Mouse (Mus musculus) liver, embryonic 12.5 days (tissue): ENCODE measurements around the gene Atxn7l1. TPM values are rescaled to one million over a fixed set of nuclear protein-coding genes. Genes with fewer than 3 reads are reported as not detected.

Experiments used
- ATAC-seq: fragments of 200-750 bp; cut with Nextera tagmentation; 2 replicates; pipeline ENCODE4 v1.8.0; 2017; ENCODE audit warnings: moderate number of reproducible peaks, mild to moderate bottlenecking, moderate library complexity
- H3K27ac ChIP-seq: fragments of 300-500 bp; sonication (generic); 2 replicates; pipeline ENCODE4 v1.5.1; 2016; ENCODE audit warnings: mild to moderate bottlenecking
- H3K27me3 ChIP-seq: fragments of 300-500 bp; sonication (generic); replicated peaks from 2 replicates; pipeline ENCODE4 v1.6.1; 2016; ENCODE audit warnings: mild to moderate bottlenecking, moderate library complexity
- H3K36me3 ChIP-seq: fragments of 300-500 bp; sonication (generic); 2 replicates; pipeline ENCODE4 v1.6.1; 2016; ENCODE audit warnings: mild to moderate bottlenecking, moderate library complexity
- H3K4me1 ChIP-seq: fragments of 300-500 bp; sonication (generic); 2 replicates; pipeline ENCODE4 v1.6.1; 2016
- H3K4me2 ChIP-seq: fragments of 300-500 bp; sonication (generic); 2 replicates; pipeline ENCODE4 v1.6.1; 2016; ENCODE audit warnings: mild to moderate bottlenecking, moderate library complexity
- H3K4me3 ChIP-seq: fragments of 300-500 bp; sonication (generic); 2 replicates; pipeline ENCODE4 v1.5.1; 2016; ENCODE audit warnings: mild to moderate bottlenecking, moderate library complexity
- H3K9ac ChIP-seq: fragments of 300-500 bp; sonication (generic); 2 replicates; pipeline ENCODE4 v1.6.1; 2016; ENCODE audit warnings: mild to moderate bottlenecking, moderate library complexity
- H3K9me3 ChIP-seq: fragments of 300-500 bp; sonication (generic); replicated peaks from 2 replicates; pipeline ENCODE4 v1.6.1; 2016; ENCODE audit warnings: mild to moderate bottlenecking, moderate library complexity
- WGBS: fragments of 180-500 bp; shearing (Covaris S2); methylation state at CpG from one replicate; pipeline ENCODE4 v1.1.7; 2016; ENCODE audit not compliant: insufficient replicate concordance; 5-methylcytosine and 5-hydroxymethylcytosine counted together
- polyA plus RNA-seq: library from polyadenylated mRNA; unstranded; fragments of >200 nt; fragmentation: Nextera tagmentation; extraction: Ambion mirVana; gene quantifications from 2 replicates; pipeline ENCODE4 v1.2.1, GENCODE M21; 2016

The Atxn7l1 gene
- polyA plus RNA-seq, 1 experiment from 2014 or later: 16.9 TPM

DNA sequence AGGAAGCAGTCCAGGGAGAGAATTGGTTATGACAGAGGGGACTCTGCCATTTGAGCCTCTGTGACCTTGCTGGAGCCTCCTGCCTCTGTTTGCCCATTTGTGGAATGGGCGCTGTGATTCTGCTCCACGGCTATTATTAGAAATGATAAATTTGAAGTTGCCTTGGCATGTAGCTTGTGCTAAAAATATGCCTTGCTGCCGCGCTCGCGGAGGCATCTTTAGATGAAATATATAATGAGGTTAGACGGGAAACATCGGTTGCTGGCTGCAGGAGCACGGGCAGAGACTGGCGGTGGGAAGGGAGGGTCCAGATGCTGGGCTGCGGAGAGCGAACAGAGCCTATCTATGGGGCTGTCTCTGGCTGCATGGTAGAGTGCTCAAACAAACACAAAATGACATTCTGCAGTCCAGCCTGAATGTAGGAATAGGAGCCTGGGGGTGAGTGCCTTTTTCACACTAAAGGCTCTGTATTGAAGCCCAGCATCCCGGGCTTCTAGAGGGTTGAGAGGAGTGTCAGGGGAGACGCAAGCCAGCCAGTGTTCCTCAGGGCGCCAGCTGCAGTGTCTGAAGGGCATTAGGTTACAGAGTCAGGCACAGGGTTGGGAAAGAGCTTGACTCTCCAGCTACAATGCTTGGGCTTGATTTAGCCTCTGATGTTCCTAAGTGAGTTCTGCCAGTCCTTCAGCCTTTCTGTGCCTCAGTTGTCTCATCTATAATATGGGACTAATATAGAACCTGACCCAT lies 96.8 kb downstream of the Atxn7l1 start:
- no peaks in the 10 kb centered on the region for H3K9me3 ChIP-seq
- H3K4me3 ChIP-seq: no peak overlapping the region
- H3K27me3 ChIP-seq: no peaks in the 10 kb centered on the region
- no peak for ATAC-seq
- WGBS: 72% methylated on average over 15 of the region's 15 CpGs
- H3K4me1 ChIP-seq: 0 out of 2 replicates have a peak, but pooled peaks cover 7% of the 10 kb centered on the region
- H3K27ac ChIP-seq: no peak overlapping the region
- no peak overlapping the region for H3K4me2 ChIP-seq
- no peak overlapping the region for H3K9ac ChIP-seq
- H3K36me3 ChIP-seq: peaks cover 3% of the 10 kb centered on the region; the same call in 1 of the 2 replicates

DNA sequence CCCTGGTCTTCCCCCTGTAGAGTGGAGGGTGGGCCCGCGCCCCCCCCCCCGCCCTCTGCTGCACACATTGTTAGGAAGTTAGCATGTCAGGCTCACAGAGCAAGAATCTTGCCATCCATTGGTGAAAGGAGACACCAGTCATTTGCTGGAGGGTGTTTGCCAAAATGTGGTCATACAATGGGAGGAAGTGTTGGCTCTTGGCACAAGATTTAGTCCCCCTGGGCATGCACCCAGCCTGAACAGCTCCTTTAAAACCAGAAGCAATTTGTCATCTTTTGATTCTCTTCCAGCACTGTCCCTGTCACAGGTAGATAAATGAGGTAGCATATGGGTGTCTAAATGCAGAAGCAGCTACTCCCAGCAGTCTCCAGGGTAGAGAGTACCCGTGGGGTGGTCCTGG lies 98.0 kb downstream of the Atxn7l1 start:
- WGBS: 67% methylated on average over 4 of the region's 4 CpGs
- no peaks in the 10 kb centered on the region for H3K27me3 ChIP-seq
- H3K9ac ChIP-seq: no peak overlapping the region
- H3K36me3 ChIP-seq: peaks cover 12% of the 10 kb centered on the region
- H3K4me2 ChIP-seq: no peak overlapping the region
- no peak overlapping the region for H3K4me3 ChIP-seq
- H3K27ac ChIP-seq: peak overlapping the region; percentile 42; the same call in 1 of the 2 replicates
- H3K9me3 ChIP-seq: no peaks in the 10 kb centered on the region
- 0 out of 2 replicates have a peak, but pooled peaks cover 7% of the 10 kb centered on the region for H3K4me1 ChIP-seq
- ATAC-seq: no peak

DNA sequence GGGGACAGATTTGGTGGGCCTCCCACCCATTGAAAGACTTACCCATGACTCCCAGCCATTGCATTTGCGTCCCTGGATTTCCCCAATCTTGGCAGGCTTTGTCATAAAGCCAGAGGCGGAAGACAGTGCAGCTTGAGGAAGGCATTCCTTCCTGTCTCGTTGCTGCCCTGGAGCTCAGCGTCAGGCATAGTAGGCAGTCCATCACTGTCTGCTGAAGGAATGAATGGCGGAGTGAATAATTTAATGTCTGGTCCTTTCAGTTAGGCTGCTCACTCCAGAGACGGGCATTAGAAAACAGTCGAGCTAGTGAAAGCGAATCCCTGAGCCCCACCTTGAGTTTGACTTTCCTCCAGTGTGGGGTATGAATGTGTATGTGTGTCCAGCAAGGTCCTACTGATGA lies 99.4 kb downstream of the Atxn7l1 start:
- H3K36me3 ChIP-seq: peaks cover 12% of the 10 kb centered on the region
- no peaks in the 10 kb centered on the region for H3K9me3 ChIP-seq
- 74% methylated on average over 8 of the region's 8 CpGs for WGBS
- no peak for ATAC-seq
- no peak overlapping the region for H3K27ac ChIP-seq
- no peak overlapping the region for H3K4me2 ChIP-seq
- H3K4me1 ChIP-seq: 0 out of 2 replicates have a peak, but pooled peaks cover 7% of the 10 kb centered on the region
- no peak overlapping the region for H3K9ac ChIP-seq
- H3K27me3 ChIP-seq: no peaks in the 10 kb centered on the region
- H3K4me3 ChIP-seq: no peak overlapping the region

DNA sequence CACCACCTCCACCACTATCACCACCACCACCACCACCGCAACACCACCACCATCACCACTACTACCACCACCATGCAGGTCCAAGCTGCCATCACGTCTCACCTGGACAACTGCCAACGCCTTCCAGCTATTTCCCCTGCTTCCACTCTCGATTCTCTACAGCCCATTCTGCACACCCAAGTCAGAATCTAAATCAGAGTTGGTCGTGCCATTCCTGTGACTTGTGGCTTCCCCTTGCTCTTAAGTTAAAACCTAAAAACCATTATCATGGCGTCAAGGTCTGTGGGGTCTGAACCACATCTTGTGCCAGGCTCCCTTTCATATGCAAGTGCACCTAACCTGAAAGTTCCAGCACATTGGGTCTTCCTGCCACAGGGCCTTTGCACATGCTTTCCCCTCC lies 102.7 kb downstream of the Atxn7l1 start:
- no peak for ATAC-seq
- 77% methylated on average over 6 of the region's 6 CpGs for WGBS
- Histone ChIP-seq H3K27ac (no peak overlapping the region), H3K4me2 (no peak overlapping the region), H3K27me3 (no peaks in the 10 kb centered on the region), H3K9ac (no peak overlapping the region), H3K9me3 (no peaks in the 10 kb centered on the region), H3K4me1 (0 out of 2 replicates have a peak, but pooled peaks cover 5% of the 10 kb centered on the region), H3K4me3 (no peak overlapping the region), H3K36me3 (peaks cover 12% of the 10 kb centered on the region)

DNA sequence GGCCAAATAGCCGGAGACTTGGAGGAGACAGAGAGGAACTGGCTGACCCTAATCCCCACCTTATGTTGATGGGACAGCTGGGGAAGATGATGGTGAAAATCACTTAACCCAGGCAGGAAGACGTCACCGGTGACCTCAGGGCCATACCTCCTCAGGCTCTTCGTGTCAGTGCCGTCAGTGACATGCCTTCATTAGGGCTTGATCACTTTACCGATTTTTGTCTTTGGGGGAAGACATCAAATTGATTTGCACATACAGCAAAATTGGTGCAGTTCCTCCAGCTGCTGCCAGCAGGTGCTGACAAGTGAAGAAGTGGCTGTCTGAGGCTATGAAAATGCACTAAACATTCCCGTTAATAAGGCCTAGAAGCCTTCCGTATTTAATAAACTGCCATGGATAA lies 103.9 kb downstream of the Atxn7l1 start:
- H3K36me3 ChIP-seq: peaks cover 12% of the 10 kb centered on the region

DNA sequence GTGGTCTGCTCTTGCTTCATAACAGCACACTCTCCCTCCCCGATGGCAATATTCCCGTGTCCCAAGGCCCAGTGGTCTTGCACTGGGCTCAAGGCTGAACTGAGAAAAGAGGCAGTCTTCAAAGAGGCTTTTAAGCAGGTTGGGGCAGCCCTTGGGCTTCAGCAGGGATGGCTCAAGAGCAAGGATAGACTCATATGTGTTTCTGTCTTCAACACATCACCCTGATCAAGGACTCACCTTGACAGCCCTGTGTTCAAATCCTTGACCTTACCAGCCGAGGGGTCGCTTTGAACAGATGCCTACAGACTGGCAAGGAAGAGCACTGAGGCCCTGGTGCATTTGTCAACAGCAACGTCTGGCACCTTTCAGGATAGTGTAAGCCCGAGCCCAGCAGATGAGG lies 105.1 kb downstream of the Atxn7l1 start:
- 66% methylated on average over 6 of the region's 6 CpGs for WGBS

More for the DNA sequence above, 103.9 kb downstream of the Atxn7l1 start:
- H3K27me3 ChIP-seq: no peaks in the 10 kb centered on the region
- no peaks in the 10 kb centered on the region for H3K9me3 ChIP-seq
- no peak overlapping the region for H3K4me2 ChIP-seq
- H3K27ac ChIP-seq: no peak overlapping the region
- no peak for ATAC-seq
- 84% methylated on average over 8 of the region's 8 CpGs for WGBS
- H3K4me3 ChIP-seq: no peak overlapping the region
- H3K4me1 ChIP-seq: no peaks in the 10 kb centered on the region
- H3K9ac ChIP-seq: no peak overlapping the region

DNA sequence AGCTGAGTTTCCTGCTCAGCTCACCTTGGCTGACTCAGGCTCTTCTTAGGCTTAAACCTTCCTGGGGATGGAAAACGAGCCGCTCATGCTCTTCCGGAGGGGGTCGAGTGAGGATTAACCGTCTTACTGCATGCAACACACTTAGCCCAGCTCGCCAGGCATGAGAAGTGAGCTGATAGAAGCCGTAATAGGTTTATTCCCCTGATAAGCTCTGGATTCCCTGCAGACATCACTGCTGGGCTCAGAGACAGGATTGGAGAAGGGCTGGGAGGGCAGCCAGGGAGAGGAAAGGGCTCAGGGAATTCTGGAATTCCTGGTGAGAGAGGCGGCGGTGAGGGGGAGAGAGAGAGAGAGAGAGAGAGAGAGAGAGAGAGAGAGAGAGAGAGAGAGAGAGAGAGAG lies 105.7 kb downstream of the Atxn7l1 start:
- Histone ChIP-seq H3K9me3 (no peaks in the 10 kb centered on the region), H3K4me2 (no peak overlapping the region), H3K4me1 (no peaks in the 10 kb centered on the region), H3K4me3 (no peak overlapping the region), H3K27me3 (no peaks in the 10 kb centered on the region), H3K9ac (no peak overlapping the region), H3K27ac (no peak overlapping the region), H3K36me3 (peaks cover 12% of the 10 kb centered on the region)
- 59% methylated on average over 9 of the region's 9 CpGs for WGBS
- no peak for ATAC-seq

More for the DNA sequence above, 105.1 kb downstream of the Atxn7l1 start:
- H3K27me3 ChIP-seq: no peaks in the 10 kb centered on the region
- H3K4me2 ChIP-seq: no peak overlapping the region
- no peaks in the 10 kb centered on the region for H3K9me3 ChIP-seq
- no peak for ATAC-seq
- H3K4me3 ChIP-seq: no peak overlapping the region
- H3K36me3 ChIP-seq: peaks cover 12% of the 10 kb centered on the region
- H3K9ac ChIP-seq: no peak overlapping the region
- H3K27ac ChIP-seq: no peak overlapping the region
- H3K4me1 ChIP-seq: no peaks in the 10 kb centered on the region

DNA sequence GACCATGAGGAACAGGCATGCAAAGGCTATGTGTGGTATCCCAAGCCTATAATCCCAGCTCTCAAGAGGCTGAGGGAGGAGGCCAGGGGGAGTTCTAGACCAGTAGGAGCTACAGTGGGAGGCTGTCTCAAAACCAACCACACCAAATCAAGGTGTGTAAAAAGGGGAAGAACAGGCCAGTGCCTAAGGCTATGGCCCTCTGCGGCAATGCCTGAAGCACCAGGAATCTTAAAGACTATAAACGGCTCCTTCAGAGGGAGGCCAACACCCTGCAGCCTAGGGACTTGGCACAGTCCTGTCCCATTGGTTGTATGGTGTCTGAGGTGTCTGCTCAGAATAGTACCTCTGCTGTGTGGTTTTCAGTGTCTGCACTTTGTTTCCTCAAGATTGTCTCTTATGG lies 107.8 kb downstream of the Atxn7l1 start:
- H3K27me3 ChIP-seq: no peaks in the 10 kb centered on the region
- ATAC-seq: no peak
- H3K4me2 ChIP-seq: no peak overlapping the region
- no peak overlapping the region for H3K27ac ChIP-seq
- no peaks in the 10 kb centered on the region for H3K9me3 ChIP-seq
- peaks cover 9% of the 10 kb centered on the region for H3K36me3 ChIP-seq
- no peaks in the 10 kb centered on the region for H3K4me1 ChIP-seq
- H3K4me3 ChIP-seq: no peak overlapping the region
- 80% methylated on average over 2 of the region's 2 CpGs for WGBS
- H3K9ac ChIP-seq: no peak overlapping the region

DNA sequence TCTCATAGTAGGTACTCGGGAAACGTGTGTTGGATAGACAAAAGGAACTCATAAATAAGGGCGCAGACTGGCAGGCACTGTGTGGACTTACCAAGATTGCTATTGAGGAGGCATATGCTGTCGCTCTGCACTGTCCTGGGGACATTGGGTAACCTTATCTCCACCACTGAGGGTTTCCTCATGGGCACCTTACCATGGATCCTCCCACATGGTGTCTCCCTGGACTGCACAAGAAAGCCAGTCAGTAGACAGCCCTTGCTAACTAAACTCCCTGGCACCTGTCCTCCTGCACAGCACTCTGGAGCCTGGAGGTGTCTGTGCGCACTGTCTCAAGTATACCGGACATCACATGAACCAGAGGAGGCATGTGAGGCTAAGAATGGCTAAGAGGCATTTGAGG lies 108.9 kb downstream of the Atxn7l1 start:
- Histone ChIP-seq H3K9me3 (no peaks in the 10 kb centered on the region), H3K27me3 (no peaks in the 10 kb centered on the region), H3K4me1 (no peaks in the 10 kb centered on the region), H3K4me2 (no peak overlapping the region), H3K9ac (no peak overlapping the region), H3K4me3 (no peak overlapping the region), H3K36me3 (peaks cover 7% of the 10 kb centered on the region; the same call in 1 of the 2 replicates), H3K27ac (no peak overlapping the region)
- WGBS: 81% methylated on average over 6 of the region's 6 CpGs
- no peak for ATAC-seq

DNA sequence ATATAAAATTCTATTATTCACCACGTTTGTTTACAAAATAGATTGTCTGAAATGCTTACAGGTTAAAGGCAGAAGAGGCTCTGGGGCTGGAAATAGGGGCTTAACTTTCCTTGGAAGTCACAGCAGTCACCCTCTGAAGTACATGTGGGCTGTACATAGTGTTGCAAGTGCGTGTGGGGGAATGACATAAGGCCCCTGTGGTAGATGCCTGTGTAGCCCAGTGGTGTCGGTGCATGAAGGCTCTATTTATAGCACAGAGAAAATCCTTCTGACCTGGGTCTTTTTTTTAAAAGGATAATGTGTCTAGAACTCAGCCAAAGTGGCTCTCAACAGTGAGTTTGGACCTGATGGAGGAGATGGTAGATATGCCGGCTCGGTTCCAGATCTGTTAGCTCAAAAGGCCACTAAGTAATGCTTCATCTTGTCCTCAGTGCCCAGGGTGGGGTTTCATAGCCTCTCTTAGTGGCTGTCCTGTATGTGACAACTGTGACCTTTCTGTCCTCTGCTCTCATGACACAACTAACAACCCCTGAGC lies 111.6 kb downstream of the Atxn7l1 start:
- Histone ChIP-seq H3K4me2 (no peak overlapping the region), H3K4me3 (no peak overlapping the region), H3K27ac (no peak overlapping the region), H3K36me3 (peaks cover 7% of the 10 kb centered on the region; the same call in 1 of the 2 replicates), H3K4me1 (no peaks in the 10 kb centered on the region), H3K9me3 (no peaks in the 10 kb centered on the region), H3K9ac (no peak overlapping the region), H3K27me3 (no peaks in the 10 kb centered on the region)
- 83% methylated on average over 5 of the region's 5 CpGs for WGBS
- ATAC-seq: no peak

DNA sequence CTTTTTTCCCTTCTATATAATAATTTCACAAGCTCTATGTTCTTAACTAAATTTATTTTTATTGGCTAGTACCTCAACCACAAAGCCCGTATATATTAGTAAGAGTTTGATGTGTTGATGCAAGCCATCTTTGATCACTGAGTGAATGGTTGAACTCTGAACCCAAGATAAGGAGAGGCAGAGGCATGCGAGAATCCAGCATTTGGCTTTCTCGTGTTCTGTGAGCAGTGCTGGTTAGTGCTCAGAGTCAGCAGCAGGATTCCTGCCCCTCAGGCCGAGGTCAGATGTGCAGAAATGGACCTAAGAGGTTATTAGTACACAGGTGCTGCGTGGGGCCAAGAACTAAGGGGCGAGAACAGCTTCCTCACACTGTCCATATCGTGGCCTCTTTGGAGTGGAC lies 113.1 kb downstream of the Atxn7l1 start:
- no peak for ATAC-seq
- H3K27ac ChIP-seq: no peak overlapping the region
- no peak overlapping the region for H3K9ac ChIP-seq
- H3K9me3 ChIP-seq: no peaks in the 10 kb centered on the region
- 71% methylated on average over 7 of the region's 7 CpGs for WGBS
- H3K27me3 ChIP-seq: no peaks in the 10 kb centered on the region
- H3K4me3 ChIP-seq: no peak overlapping the region
- H3K4me2 ChIP-seq: no peak overlapping the region
- no peaks in the 10 kb centered on the region for H3K4me1 ChIP-seq
- H3K36me3 ChIP-seq: peaks cover 7% of the 10 kb centered on the region; the same call in 1 of the 2 replicates

DNA sequence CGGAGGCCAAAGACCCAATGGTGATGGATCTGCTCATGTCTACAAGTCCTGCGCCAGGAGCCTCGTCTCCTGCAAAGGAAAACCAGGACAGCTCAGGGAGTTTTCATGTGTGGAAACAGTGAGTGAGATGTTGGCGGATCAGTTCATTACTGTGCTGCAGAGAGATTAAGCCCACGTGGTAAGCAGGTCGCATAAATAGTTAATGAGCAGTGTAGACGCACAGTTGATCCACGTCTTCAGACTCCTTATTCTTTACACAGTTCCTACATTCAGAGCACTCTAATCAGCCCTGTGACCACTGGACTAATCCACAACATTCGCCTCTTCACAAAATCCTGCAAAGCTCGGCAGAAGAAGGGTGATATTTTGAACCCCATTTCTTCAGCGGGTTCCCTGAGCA lies 118.4 kb downstream of the Atxn7l1 start:
- Histone ChIP-seq H3K4me1 (no peaks in the 10 kb centered on the region), H3K4me3 (no peak overlapping the region), H3K9me3 (no peaks in the 10 kb centered on the region), H3K36me3 (no peaks in the 10 kb centered on the region), H3K27ac (no peak overlapping the region), H3K27me3 (no peaks in the 10 kb centered on the region), H3K9ac (no peak overlapping the region), H3K4me2 (no peak overlapping the region)
- WGBS: 80% methylated on average over 11 of the region's 11 CpGs
- ATAC-seq: no peak
